Mouse (Mus musculus): ENCODE results near the gene Ttyh2. TPM values are rescaled to one million over a fixed set of nuclear protein-coding genes. Genes with fewer than 3 reads are reported as not detected.

The Ttyh2 gene
- total RNA-seq, 4 experiments from 2014 or later, result 75.1 to 107 (median 88.6) TPM

- no peak for DNase-seq
These were observed 94.7 kb downstream of the Ttyh2 start for GRCm38 (mm10) chr11:114769911-114770310.

Other genes starting within 250 kb of the Ttyh2 start
- gene Rpl38, start 6.9 kb upstream of the Ttyh2 start, total RNA-seq (2022), result 1,000 to 10,000 TPM; 1,051 to 1,434 (median 1,137) TPM
- gene Dnaic2, start 52.0 kb downstream of the Ttyh2 start, total RNA-seq (2022), result under 1 TPM; 0.38 to 0.51 (median 0.42) TPM
- gene Kif19a, start 90.0 kb downstream of the Ttyh2 start, total RNA-seq (2022), result 1 to 10 TPM in 1 of 4 experiments, under 1 TPM in 3; 0.38 to 1.3 (median 0.76) TPM
- not detected for gene Btbd17, start 120.5 kb downstream of the Ttyh2 start, total RNA-seq (2022)
- not detected for gene Gpr142, start 123.5 kb downstream of the Ttyh2 start, total RNA-seq (2022)
- gene Gprc5c, start 175.7 kb downstream of the Ttyh2 start, total RNA-seq (2022), result 1 to 10 TPM; 4.3 to 7.7 (median 4.6) TPM
- gene Cd300a, start 214.6 kb downstream of the Ttyh2 start, total RNA-seq (2022), result 1 to 10 TPM; 1.1 to 3.9 (median 3.3) TPM

Measured in adrenal gland, adult 8-10 months (tissue).